Mouse (Mus musculus): ENCODE measurements at regions not wholly inside any gene's neighbourhood (a gene's known extent, or its start where the extent isn't known, plus 50 kb on each side); places are given as distances from the start of the nearest gene placed in this dataset.
A peak's percentile ranks its signal among the peaks of the same experiment; 100 is the strongest.

GRCm38 (mm10) chr3:73435241-73435640, 273.0 kb downstream of the Bche start:
- peak in 1 of 2 experiments; percentile 10 for DNase-seq

- DNase-seq, result no peak
Observed at GRCm38 (mm10) chr3:73434331-73434730, 273.9 kb downstream of the Bche start.

GRCm38 (mm10) chr3:73409929-73410522, 298.2 kb downstream of the Bche start:
- DNase-seq, result no peak

GRCm38 (mm10) chr3:73401395-73401794, 306.8 kb downstream of the Bche start:
- peak in 1 of 2 experiments; percentile 18 for DNase-seq

- DNase-seq, result no peak
Observed at GRCm38 (mm10) chr3:73395808-73396207, 312.4 kb downstream of the Bche start.

- no peak for DNase-seq
Observed at GRCm38 (mm10) chr3:73389722-73390651, 318.2 kb downstream of the Bche start.

GRCm38 (mm10) chr3:73354861-73355496, 297.4 kb upstream of the Slitrk3 start:
- no peak for DNase-seq

- DNase-seq, result peak; percentile 21 to 29
Observed at GRCm38 (mm10) chr3:73343199-73343598, 285.6 kb upstream of the Slitrk3 start.

GRCm38 (mm10) chr3:73339730-73340129, 282.1 kb upstream of the Slitrk3 start:
- DNase-seq, result no peak

- no peak for DNase-seq
Observed at GRCm38 (mm10) chr3:73323214-73323613, 265.6 kb upstream of the Slitrk3 start.
